Mouse (Mus musculus): Measurements from ENCODE around the gene Pygl. TPM values are rescaled to one million over a fixed set of nuclear protein-coding genes. Genes with fewer than 3 reads are reported as not detected.

Pygl gene
- 3.6 and 4.8 TPM in 2 replicates for polyA plus RNA-seq (2011; ENCODE audit: insufficient read depth, insufficient read length, low read depth, missing spikeins)

- no peak within 1 kb of the TSS for H3K27ac ChIP-seq (ENCODE audit: insufficient read depth, low read length)
- peaks cover 5% of the 10 kb centered on the region; the same call in 1 of the 2 replicates for H3K9me3 ChIP-seq (replicated peaks; ENCODE audit: control insufficient read depth, insufficient read depth, low read length, poor library complexity, severe bottlenecking)
- no peak within 1 kb of the TSS for H3K9ac ChIP-seq (ENCODE audit: low read depth, poor library complexity, severe bottlenecking)
- peaks cover 1% of the 10 kb centered on the region for H3K4me1 ChIP-seq (ENCODE audit: control insufficient read depth, insufficient read depth, low read length)
- no peak within 1 kb of the TSS for H3K4me3 ChIP-seq (ENCODE audit: low read depth, low read length)
- no peaks in the 10 kb centered on the region for H3K36me3 ChIP-seq (ENCODE audit: control insufficient read depth, insufficient read depth, low read length, poor library complexity, severe bottlenecking)
- TF ChIP-seq POLR2A (IDR thresholded peaks at IDR 0.05; ENCODE audit: insufficient read depth, low read length) = no peak
- TF ChIP-seq EP300 (IDR thresholded peaks at IDR 0.05; ENCODE audit: insufficient read depth, low read depth, low read length) = no peak
- no peak for TF ChIP-seq CTCF (IDR thresholded peaks at IDR 0.05; ENCODE audit: low read depth, low read length)
- no peaks in the 10 kb centered on the region for H3K27me3 ChIP-seq (ENCODE audit: control insufficient read depth, insufficient read depth, low read length, poor library complexity, severe bottlenecking)
Measured at GRCm38 (mm10) chr12:70231294-70231693, at the start of gene Pygl. Gene Pygl, minus strand, starts transcription at chr12:70231488.

GRCm38 (mm10) chr12:70280930-70281329, 49.6 kb upstream of the Pygl start:
- H3K9me3 ChIP-seq (replicated peaks; ENCODE audit: control insufficient read depth, insufficient read depth, low read length, poor library complexity, severe bottlenecking) = no peaks in the 10 kb centered on the region
- H3K27me3 ChIP-seq (ENCODE audit: control insufficient read depth, insufficient read depth, low read length, poor library complexity, severe bottlenecking) = no peaks in the 10 kb centered on the region; the same call in 1 of the 2 replicates
- no peaks in the 10 kb centered on the region for H3K4me1 ChIP-seq (ENCODE audit: control insufficient read depth, insufficient read depth, low read length)
- H3K4me3 ChIP-seq (ENCODE audit: low read depth, low read length) = no peak overlapping the region
- no peak for TF ChIP-seq EP300 (IDR thresholded peaks at IDR 0.05; ENCODE audit: insufficient read depth, low read depth, low read length)
- no peaks in the 10 kb centered on the region for H3K36me3 ChIP-seq (ENCODE audit: control insufficient read depth, insufficient read depth, low read length, poor library complexity, severe bottlenecking)
- no peak overlapping the region for H3K9ac ChIP-seq (ENCODE audit: low read depth, poor library complexity, severe bottlenecking)
- H3K27ac ChIP-seq (ENCODE audit: insufficient read depth, low read length) = no peak overlapping the region

GRCm38 (mm10) chr12:70280381-70280780, 49.1 kb upstream of the Pygl start:
- Histone ChIP-seq H3K27ac (ENCODE audit: insufficient read depth, low read length) (no peak overlapping the region), H3K4me1 (ENCODE audit: control insufficient read depth, insufficient read depth, low read length) (no peaks in the 10 kb centered on the region), H3K9me3 (replicated peaks; ENCODE audit: control insufficient read depth, insufficient read depth, low read length, poor library complexity, severe bottlenecking) (no peaks in the 10 kb centered on the region), H3K36me3 (ENCODE audit: control insufficient read depth, insufficient read depth, low read length, poor library complexity, severe bottlenecking) (no peaks in the 10 kb centered on the region), H3K27me3 (ENCODE audit: control insufficient read depth, insufficient read depth, low read length, poor library complexity, severe bottlenecking) (no peaks in the 10 kb centered on the region; the same call in 1 of the 2 replicates), H3K4me3 (ENCODE audit: low read depth, low read length) (no peak overlapping the region), H3K9ac (ENCODE audit: low read depth, poor library complexity, severe bottlenecking) (no peak overlapping the region)
- TF ChIP-seq POLR2A (IDR thresholded peaks at IDR 0.05; ENCODE audit: insufficient read depth, low read length) (no peak), CTCF (IDR thresholded peaks at IDR 0.05; ENCODE audit: low read depth, low read length) (no peak), EP300 (IDR thresholded peaks at IDR 0.05; ENCODE audit: insufficient read depth, low read depth, low read length) (no peak)

- no peaks in the 10 kb centered on the region for H3K36me3 ChIP-seq (ENCODE audit: control insufficient read depth, insufficient read depth, low read length, poor library complexity, severe bottlenecking)
- no peak for TF ChIP-seq EP300 (IDR thresholded peaks at IDR 0.05; ENCODE audit: insufficient read depth, low read depth, low read length)
- H3K9me3 ChIP-seq (replicated peaks; ENCODE audit: control insufficient read depth, insufficient read depth, low read length, poor library complexity, severe bottlenecking) = no peaks in the 10 kb centered on the region
- no peak overlapping the region for H3K4me3 ChIP-seq (ENCODE audit: low read depth, low read length)
- no peaks in the 10 kb centered on the region; the same call in 1 of the 2 replicates for H3K27me3 ChIP-seq (ENCODE audit: control insufficient read depth, insufficient read depth, low read length, poor library complexity, severe bottlenecking)
- no peak overlapping the region for H3K27ac ChIP-seq (ENCODE audit: insufficient read depth, low read length)
- no peaks in the 10 kb centered on the region for H3K4me1 ChIP-seq (ENCODE audit: control insufficient read depth, insufficient read depth, low read length)
- H3K9ac ChIP-seq (ENCODE audit: low read depth, poor library complexity, severe bottlenecking) = no peak overlapping the region
Measured at GRCm38 (mm10) chr12:70277071-70277939, 46.0 kb upstream of the Pygl start.

GRCm38 (mm10) chr12:70269724-70270123, 38.4 kb upstream of the Pygl start:
- Histone ChIP-seq H3K27me3 (ENCODE audit: control insufficient read depth, insufficient read depth, low read length, poor library complexity, severe bottlenecking) (no peaks in the 10 kb centered on the region), H3K9me3 (replicated peaks; ENCODE audit: control insufficient read depth, insufficient read depth, low read length, poor library complexity, severe bottlenecking) (no peaks in the 10 kb centered on the region), H3K9ac (ENCODE audit: low read depth, poor library complexity, severe bottlenecking) (no peak overlapping the region)

GRCm38 (mm10) chr12:70267314-70267713, 36.0 kb upstream of the Pygl start:
- Histone ChIP-seq H3K27ac (ENCODE audit: insufficient read depth, low read length) (no peak overlapping the region), H3K9ac (ENCODE audit: low read depth, poor library complexity, severe bottlenecking) (no peak overlapping the region), H3K36me3 (ENCODE audit: control insufficient read depth, insufficient read depth, low read length, poor library complexity, severe bottlenecking) (no peaks in the 10 kb centered on the region), H3K4me3 (ENCODE audit: low read depth, low read length) (no peak overlapping the region), H3K4me1 (ENCODE audit: control insufficient read depth, insufficient read depth, low read length) (no peaks in the 10 kb centered on the region), H3K9me3 (replicated peaks; ENCODE audit: control insufficient read depth, insufficient read depth, low read length, poor library complexity, severe bottlenecking) (no peaks in the 10 kb centered on the region), H3K27me3 (ENCODE audit: control insufficient read depth, insufficient read depth, low read length, poor library complexity, severe bottlenecking) (no peaks in the 10 kb centered on the region)
- no peak for TF ChIP-seq POLR2A (IDR thresholded peaks at IDR 0.05; ENCODE audit: insufficient read depth, low read length)
- TF ChIP-seq CTCF (IDR thresholded peaks at IDR 0.05; ENCODE audit: low read depth, low read length) = no peak
- no peak for TF ChIP-seq EP300 (IDR thresholded peaks at IDR 0.05; ENCODE audit: insufficient read depth, low read depth, low read length)

More at GRCm38 (mm10) chr12:70269724-70270123, 38.4 kb upstream of the Pygl start:
- Histone ChIP-seq H3K4me1 (ENCODE audit: control insufficient read depth, insufficient read depth, low read length) (no peaks in the 10 kb centered on the region), H3K4me3 (ENCODE audit: low read depth, low read length) (no peak overlapping the region), H3K36me3 (ENCODE audit: control insufficient read depth, insufficient read depth, low read length, poor library complexity, severe bottlenecking) (no peaks in the 10 kb centered on the region), H3K27ac (ENCODE audit: insufficient read depth, low read length) (no peak overlapping the region)
- TF ChIP-seq CTCF (IDR thresholded peaks at IDR 0.05; ENCODE audit: low read depth, low read length) = no peak
- no peak for TF ChIP-seq POLR2A (IDR thresholded peaks at IDR 0.05; ENCODE audit: insufficient read depth, low read length)
- TF ChIP-seq EP300 (IDR thresholded peaks at IDR 0.05; ENCODE audit: insufficient read depth, low read depth, low read length) = no peak
